Mouse (Mus musculus) retina, postnatal 1 day (tissue): ENCODE data around the gene R3hcc1l.

Experiments used
- DNase-seq: peaks from one replicate; pipeline ENCODE4 v3.0.0-alpha.2; 2012

The R3hcc1l gene

DNA sequence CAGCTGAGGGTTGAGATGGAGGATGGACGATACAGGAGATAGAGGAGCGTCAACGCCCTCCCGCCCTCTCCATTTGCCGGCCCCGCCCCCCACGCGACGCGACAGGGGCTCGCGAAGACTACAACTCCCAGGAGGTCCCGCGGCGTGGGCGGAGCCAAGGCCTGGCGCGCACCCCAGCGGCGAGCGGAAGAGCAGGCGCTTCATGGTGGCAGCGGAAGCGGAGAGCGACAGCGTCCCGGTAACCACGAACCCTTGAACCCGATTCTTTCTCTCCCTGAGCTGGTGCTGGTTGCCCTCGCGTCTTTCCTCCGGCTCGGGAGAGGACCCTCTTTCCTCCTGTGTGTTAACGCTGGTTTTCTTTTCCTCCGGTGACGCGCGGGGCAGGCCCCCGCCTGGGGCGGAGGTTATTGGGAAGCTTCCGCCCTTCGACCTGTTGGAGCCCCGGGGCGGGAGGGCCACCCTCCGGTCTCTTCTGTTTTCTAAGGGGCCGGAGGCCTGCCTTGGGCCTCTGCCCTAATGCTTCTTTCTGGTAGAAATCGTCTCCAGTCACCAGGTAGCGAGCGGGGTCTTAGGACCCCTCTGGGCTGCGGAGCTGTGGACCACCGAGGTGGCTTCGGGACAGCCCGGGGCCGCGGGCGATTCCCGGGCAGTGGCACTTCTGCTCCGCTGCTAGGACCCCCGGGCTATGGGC, at the start of gene R3hcc1l:
Gene R3hcc1l (plus strand): TSS at position 140 of the 691 bp plus-strand sequence.
- DNase-seq: peak; percentile 95

DNA sequence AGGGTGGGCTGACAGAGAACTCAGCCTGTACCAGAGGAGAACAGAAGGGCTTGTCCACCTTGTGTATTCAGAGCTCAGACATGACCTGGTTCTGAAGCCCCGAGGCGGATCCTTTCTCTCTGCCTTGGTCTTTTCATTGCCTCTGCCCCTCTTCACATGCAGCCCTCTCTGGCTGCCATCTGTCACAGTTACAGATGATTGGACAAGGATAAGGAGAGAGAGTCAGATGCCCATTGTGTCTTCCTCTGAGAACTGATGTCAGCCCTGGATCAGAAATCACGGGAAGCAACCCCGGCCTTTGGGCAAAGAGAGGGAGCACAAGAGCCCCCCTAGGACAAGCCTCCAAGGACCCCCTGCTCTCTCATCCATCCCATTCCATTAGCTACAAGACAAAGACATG, 47.0 kb upstream of the R3hcc1l start:
- DNase-seq: peak; percentile 85

DNA sequence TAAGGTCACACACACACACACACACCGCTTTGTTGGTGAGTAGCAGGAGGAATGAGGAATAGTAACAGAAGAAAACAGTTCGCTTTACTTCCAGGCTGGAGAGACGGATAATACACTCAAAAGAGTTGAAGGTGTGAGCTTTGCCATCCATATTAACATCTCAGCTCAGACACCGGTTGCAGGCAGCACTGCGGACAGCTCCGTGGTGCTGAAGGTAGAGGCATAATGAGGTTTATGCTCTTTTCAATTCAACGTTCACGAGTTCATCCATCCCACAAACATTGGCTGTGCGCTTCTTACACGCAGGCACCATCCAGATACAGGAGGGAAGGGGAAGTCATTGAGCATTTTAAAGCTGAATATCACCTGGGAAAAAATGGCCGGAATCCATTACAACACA, 45.7 kb upstream of the R3hcc1l start:
- peak; percentile 22 for DNase-seq

DNA sequence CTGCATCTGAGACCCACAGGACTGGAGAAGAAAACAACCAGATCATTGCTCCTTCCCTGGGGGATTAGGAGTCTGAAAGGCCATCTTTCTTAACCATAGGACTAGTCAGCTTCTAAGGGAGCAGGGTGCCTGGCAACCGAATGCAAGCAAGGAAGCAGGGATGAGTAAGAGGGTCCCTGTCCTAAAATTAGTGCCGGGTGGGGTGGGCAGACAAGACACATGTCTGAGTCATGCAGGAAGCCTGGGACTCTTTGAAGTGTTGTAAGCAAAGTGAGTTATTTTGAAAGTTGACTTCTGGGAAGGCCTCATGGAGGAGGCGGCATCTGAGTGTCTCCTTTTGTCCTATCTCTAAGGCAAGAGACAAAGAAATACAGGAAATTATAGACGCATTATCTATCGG, 40.8 kb upstream of the R3hcc1l start:
- no peak for DNase-seq

DNA sequence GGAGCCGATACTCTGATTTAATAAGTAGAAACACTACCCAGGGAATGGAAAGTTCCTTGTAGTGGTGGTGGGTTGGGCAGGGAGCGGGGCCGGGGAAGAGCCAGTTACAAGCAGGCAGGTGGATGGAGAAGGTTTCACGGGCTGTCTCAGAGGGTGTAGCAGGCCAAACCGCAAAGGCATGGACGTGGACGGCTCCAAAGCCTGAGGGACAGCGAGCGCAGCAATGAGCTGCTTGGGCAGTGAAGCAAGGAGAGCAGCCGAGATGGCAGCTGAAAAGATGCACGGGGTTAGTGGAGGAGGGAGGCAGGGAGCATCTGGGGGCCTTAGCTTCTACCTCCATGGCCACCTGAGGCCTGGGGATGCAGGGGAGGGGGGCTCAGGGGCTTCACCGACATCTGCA, 40.3 kb upstream of the R3hcc1l start:
- DNase-seq: peak; percentile 43

DNA sequence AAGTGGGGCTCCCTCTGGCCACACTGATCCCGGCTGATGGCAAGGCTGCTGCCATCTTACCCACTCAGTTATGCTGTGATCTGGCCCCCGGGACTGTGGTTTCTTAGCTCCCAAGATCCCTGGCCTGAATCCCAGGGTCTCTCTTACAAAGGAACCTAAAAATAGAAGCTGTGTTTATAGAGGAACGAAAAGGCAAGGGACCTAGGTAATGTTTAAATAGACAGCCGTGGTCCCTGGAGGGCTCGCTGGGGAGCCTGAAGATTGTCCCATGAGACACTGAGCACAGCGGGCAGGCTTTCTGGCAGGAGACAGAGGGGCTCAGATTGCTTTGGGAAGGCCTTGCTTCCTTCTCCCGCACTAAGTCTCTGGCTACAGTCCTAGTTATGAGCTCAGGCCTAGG, 33.1 kb upstream of the R3hcc1l start:
- DNase-seq: no peak

DNA sequence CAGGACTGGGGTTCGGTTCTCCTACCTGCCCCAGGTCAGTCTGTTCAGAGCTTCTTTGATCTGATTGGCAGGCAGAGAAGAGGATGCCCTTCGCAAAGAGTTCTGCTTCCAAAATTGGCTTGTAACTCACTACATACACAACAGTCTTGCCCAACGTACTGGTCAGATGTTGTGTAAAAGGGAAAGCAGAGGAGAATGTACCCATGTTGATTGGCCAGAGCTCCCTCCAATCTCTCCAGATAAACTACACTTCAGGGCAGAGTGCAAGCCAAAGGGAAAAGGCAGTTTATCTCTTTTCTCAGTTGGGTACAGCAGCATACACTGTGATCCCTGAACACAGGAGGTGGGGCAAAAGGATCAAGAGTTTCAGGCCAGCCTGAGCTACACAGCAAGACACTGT, 31.3 kb upstream of the R3hcc1l start:
- DNase-seq: no peak

DNA sequence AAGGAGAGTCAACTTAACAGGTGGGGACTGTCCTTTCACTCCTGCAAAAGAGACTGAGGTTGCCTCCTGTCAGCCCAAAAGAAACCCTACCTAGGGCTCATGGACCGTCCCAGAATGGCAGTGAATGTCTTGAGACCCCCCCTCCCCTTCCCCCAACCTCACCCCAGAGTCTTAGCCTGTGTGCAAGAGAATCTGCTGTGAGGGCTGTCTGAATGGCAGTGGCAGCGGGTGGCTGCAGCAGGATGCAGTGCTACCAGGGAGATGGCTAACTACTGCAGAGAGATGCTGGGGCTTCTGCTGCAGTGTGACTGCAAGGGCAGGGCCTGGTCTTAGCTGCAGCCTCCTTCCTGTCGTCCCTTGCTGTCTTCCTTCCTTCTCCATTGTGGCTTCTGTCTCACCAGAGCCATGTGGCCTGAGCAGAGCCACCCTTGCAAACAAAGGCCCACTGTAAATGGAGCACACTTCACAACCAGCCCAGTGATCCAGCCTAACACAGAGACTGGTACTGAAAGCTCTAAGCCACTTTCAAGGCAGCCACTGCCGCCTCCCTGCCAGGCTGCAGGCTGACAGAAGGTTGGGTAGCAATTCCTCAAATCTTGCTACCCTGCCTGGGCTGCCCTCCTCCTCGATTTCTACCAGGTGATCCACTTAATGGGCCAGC, 25.2 kb upstream of the R3hcc1l start:
- no peak for DNase-seq

DNA sequence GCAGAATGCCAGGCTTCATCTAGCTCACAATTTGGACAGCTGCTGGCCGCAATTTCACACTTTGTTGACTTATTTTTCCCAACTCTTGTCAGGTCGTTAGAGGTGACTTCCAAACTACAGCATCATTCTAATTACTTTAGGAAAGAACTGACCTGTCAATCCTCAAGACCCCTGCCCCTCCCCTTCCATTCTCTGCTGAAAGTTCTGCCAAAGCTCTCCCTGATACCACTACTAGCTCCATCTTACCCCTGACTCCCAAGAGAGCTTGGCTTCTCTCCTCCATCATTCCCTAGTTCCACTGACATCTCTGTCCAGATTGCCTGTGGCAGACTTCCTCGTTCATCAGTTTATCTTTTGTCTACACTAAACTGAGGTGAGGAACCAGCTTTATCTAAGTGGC, 14.4 kb upstream of the R3hcc1l start:
- no peak for DNase-seq

DNA sequence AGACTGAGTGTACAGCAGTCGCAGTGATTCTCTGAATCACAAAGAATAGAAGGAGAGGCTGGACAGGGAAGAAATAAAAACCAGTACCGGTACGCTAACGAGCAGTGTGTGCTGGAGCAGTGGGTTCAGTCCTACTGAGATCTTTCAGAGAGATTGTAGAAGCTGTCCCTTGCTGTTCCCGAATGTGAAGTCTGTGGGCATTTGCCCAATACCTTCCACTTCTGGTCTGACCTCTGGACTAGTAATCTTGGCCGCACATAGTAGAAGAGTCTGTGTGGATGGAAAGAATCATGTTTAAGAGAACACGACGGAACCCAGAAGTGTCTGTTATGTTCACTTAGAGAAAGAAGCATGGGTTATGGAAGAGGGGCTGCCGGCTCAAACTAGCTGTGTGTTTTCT, 8.9 kb upstream of the R3hcc1l start:
- DNase-seq: no peak

DNA sequence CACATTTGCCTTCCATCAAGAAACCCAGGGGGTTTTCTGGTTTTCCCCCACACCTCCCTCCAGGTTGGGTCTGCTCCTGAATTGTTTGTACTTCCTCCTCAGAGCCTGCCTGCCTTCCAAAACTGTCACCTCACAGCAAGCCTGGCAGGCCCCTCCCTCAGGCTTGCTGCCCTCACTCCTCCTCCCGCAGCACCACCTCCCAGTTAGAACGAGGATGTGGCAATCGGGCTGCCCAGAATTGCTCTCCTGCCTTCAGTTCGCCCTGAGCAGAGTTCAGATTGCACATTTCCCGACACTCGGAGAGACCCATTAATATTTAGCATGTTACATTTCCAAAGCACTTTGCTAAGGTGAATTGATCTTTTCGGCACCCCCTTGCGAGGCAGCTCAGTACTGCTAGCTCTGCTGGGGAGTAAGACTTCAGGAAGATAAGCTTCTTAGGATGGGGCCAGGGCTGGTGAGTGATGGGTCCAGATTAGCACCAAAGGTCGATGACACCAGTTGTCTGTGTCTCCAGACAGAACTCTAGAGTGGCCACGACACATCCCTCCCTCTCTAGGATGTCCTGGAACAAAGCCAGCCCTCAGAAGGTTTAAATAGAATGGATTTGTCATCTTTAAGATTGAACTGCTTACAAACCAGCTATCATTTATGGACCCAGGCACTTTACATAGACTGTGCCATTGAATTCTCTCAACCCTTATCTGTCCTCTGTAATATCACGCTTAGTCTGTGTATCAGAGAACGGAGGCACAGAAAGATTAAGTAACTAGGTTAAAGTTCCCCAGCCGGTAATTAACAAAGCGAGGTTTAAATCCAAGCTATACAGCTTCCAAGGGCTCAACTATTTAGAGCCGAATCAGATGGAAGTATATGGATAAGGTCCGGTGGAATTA, 8.0 kb upstream of the R3hcc1l start:
- DNase-seq: peak; percentile 83

DNA sequence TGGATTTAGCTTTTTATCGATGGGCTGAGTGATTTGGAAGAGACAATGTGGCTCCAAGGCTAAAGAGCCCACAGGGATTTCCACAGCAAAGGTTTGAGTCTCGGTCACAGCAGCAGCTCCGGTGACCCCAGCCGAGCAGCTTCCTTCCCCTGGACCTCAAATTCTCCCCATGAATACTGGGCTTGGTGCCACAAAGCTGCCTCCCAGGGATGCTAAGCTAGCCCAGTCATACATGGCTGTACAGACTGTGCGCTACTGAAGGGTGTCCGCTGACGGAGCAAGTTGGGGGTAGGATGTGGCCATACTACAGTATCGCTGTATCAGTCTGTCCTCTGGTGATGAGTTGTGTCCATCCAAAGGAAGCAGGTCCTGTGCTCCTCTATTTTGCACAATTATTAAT, 2.9 kb upstream of the R3hcc1l start:
- DNase-seq: no peak

DNA sequence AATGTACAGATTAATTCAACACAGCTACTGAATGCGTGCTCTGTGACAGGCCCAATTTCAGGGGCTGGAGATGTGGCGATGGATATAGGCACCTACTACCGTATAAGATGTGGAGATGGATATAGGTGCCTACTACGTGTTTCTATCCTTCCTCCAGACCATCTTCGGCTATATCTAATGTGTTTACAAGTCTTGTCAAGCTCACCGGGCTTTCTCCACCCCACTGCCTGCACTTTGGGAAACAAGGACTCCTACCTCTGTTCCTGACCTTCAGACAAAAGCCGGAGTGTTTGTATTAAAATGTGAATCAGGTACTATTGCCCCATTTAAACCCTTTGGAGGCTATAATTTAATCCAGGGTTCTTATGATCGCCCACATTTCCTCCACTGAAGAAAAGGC, 2.4 kb upstream of the R3hcc1l start:
- DNase-seq: no peak

DNA sequence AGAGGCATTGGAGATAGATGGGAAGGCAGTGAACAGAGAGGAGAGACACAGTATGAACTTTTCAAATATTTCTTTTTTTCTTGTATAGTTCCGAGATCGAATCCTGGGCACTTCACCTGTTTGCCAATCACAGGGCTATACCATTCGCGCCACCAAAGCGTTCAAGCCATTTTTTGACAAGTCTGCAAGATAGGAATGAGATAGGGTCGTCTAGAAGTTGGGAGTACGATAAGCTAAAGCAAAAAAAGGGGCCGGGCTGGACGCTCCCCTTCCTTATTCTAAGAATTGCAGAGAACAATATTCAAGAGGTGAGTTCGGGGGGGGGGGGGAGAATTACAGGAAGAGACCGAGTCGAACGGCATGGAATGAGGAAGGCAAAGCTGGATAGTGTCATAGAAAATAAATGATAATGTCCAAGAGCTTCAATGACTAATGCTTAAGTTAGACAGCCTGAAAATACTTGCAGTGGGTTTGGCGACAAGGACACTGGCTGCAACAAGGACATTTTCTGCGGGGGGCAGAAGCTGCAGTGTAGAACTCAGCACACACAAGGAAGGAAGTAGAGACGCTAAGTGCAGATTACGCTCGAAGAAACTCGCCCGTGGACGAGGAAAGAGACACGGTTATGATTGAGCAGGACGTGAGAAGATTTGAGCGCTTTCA, 471 bp upstream of the R3hcc1l start:
- no peak for DNase-seq

DNA sequence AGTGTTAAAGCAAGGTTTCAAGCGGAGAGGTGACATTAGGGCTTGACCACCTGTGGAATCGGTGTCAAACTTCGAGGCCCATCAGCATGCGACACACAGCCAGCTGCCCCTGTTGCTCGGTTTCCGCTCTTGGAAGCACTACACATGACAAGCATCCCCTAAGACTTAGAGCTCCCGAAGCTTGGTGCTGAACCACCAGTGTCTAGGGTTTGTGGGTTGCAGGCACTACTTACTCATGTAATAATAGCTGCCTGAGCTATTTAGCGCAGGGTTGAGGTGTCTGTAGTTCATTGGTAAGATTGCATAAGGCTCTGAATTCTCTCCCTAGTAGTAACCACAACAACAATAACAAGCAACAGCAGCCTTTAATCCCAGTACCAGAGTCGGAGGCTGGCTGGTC, 1.2 kb downstream of the R3hcc1l start:
- peak; percentile 10 for DNase-seq

DNA sequence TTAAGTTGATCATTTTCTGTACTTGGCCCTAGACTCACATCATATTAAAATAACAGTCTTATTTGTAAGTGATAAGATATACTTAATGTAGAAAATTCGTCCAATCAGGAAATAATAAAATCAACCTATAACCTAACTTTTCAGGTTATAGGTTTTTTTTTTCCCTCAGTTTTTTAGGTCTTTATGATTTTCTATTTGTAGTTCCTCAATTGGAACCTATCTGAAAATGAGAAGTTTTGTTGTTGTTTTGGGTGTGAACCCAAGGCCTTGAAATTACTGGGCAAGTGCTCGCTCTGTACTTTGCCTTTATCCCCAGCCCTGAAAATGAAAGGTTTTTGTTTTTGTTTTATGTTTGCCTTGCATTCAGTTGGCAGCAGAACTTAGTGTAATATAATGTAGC, 6.1 kb downstream of the R3hcc1l start:
- no peak for DNase-seq

DNA sequence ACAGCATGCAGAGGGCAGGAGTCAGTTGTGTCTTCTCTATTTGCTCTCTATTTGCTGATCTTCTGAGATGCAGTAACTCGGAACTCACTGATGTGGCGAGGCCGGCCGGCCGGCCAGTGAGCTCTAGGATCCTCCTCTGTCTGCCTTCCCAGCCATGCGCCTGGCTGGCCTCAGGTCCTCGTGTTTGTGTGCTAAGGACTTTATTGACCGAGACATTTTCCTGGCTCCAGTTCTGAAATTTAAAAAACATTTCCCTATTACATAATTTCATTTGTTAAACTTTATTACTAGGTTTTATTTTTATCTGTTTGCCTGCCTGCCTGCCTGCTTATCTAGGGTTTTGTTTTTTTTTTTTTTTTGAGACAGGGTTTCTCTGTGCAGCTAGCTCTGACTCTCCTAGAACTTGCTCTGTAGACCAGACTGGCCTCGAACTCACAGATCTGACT, 11.5 kb downstream of the R3hcc1l start:
- DNase-seq: no peak

DNA sequence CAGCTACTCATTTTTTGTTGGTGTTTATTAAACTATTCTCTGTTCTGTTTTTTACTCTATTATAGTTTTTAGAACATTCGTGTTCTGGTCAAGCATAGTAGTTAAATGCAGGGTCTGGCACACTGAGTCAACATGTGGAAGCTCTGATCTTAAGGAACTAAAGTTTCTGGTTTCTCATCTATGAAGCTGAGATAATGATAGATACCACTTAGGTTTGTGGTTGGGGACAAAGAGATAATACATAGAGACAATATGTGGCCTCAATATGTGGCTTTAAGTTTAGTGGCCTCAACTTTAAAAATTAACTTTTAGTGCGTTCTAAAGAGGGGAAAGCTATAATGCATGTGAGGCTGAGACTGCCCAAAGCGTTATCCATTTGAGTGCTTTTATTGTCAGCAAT, 15.9 kb downstream of the R3hcc1l start:
- no peak for DNase-seq

DNA sequence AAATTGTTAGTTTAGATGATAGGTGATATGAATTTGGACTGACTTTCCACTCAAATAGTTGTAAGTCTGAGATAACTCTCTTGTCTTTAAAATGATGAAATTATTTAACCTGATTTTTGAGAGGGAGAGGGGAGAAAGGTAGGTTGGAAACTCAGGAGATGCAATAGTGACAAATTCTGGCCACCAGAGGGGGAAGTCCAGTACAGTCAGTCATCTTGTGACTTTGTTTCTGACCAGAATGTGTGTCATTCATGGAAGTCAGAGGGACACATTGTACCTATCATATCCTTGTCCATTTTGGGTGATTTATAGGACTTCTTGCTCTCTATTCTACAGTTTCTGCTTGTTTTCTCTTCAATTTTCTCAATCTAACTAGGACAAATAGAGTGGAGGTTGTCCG, 19.0 kb downstream of the R3hcc1l start:
- DNase-seq: no peak

DNA sequence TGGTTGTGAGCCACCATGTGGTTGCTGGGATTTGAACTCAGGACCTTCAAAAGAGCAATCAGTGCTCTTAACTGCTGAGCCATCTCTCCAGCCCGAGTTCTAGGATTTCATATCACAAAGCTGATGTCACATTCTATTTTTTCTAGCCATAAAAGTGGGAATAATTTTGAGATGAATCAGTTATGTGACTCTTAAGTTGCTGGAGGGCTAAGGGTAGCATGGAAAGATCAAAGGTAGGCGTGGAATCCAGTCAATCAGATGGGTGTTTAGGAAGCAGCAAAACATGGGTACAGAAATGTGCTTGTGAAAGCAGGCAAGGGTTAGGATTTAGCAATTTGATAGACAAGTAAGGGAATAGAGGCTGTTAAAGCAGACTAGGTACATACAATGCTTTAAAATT, 20.4 kb downstream of the R3hcc1l start:
- no peak for DNase-seq

DNA sequence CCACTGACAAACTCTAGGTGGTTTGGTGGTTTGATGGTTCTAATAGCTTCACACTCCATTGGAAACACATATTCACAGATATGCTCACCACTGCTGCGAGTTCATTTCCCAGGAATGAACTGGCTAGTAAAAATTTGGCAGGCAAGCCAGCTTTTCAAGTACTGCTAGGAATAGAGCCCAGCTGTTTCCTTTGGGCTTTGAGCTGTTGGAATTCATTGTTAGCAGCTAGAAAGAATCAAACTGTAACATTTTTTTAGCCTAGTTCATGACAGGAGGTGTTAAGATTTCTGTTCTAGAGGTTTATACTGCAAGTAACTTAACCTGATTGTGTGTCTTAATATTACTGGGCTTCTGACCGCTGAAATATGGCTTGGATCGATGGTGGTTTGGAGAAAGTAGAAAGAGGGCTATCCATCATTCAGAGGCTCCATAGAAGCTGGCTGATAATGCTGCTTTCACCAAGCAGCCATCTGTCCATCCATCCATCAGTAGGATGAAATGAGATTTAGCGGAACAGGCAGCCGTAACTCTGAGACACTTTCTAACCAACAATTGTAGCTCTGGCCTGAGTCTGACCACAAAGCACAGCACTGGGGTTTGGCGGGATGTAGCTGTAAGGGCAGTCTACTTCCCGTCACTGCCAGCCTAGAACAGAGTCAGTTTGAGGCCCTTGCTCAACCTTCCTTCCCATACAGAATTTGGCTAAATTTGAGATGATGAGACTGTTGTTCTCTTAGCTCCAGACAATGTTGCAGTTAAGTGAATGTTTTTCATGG, 21.0 kb downstream of the R3hcc1l start:
- DNase-seq: no peak

DNA sequence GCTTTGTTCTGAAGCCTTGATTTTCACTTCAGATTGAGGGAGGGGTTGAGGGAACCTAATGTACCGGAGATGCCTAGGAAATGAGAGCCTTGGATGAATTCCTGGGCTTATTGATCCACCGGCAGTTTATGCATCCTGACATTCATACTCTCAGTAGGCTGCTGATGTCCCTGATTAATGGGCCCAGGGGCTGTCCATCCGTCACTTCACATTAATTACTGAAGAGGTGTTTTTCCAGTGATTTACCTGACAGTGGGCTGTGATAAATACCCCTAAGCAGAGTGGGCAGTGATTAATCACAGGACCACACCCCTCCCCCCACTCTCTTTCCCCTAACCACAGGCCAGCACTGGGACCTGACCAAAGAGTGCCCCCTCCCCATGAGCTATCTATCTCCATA, 22.1 kb downstream of the R3hcc1l start:
- peak; percentile 60 for DNase-seq
